Mouse (Mus musculus) kidney, embryonic 14.5 days (tissue): Measurements from ENCODE around the gene Ift20. TPM values are rescaled to one million over a fixed set of nuclear protein-coding genes. Genes with fewer than 3 reads are reported as not detected.

Experiments
- ATAC-seq: fragments of 200-750 bp; cut with Nextera tagmentation; 2 replicates; pipeline ENCODE4 v1.8.0; 2017; ENCODE audit warnings: moderate number of reproducible peaks, mild to moderate bottlenecking, moderate TSS enrichment, moderate library complexity; ENCODE audit not compliant: low FRiP score, low TSS enrichment
- H3K27ac ChIP-seq: fragments of 300-500 bp; sonication (generic); 2 replicates; pipeline ENCODE4 v1.5.1; 2014; ENCODE audit warnings: low read depth, mild to moderate bottlenecking, low read length, moderate library complexity, mixed read lengths
- H3K27me3 ChIP-seq: fragments of 300-500 bp; sonication (generic); 2 replicates; pipeline ENCODE4 v1.6.1; 2014; ENCODE audit warnings: mild to moderate bottlenecking, low read length; ENCODE audit not compliant: control insufficient read depth, insufficient read depth
- H3K36me3 ChIP-seq: fragments of 300-500 bp; sonication (generic); 2 replicates; pipeline ENCODE4 v1.6.1; 2014; ENCODE audit warnings: low read length, mixed read lengths; ENCODE audit not compliant: control insufficient read depth, insufficient read depth
- H3K4me1 ChIP-seq: fragments of 300-500 bp; sonication (generic); 2 replicates; pipeline ENCODE4 v1.6.1; 2014; ENCODE audit warnings: low read length, mixed read lengths; ENCODE audit not compliant: control insufficient read depth, insufficient read depth
- H3K4me2 ChIP-seq: fragments of 300-500 bp; sonication (generic); replicated peaks from 2 replicates; pipeline ENCODE4 v1.6.1; 2014; ENCODE audit warnings: low read depth, mild to moderate bottlenecking, low read length
- H3K4me3 ChIP-seq: fragments of 300-500 bp; sonication (generic); 2 replicates; pipeline ENCODE4 v1.5.1; 2014; ENCODE audit warnings: mild to moderate bottlenecking, low read length
- H3K9ac ChIP-seq: fragments of 300-500 bp; sonication (generic); 2 replicates; pipeline ENCODE4 v1.6.1; 2014; ENCODE audit warnings: low read depth, mild to moderate bottlenecking, low read length, moderate library complexity
- H3K9me3 ChIP-seq: fragments of 300-500 bp; sonication (generic); 2 replicates; pipeline ENCODE4 v1.6.1; 2016; ENCODE audit warnings: low read length; ENCODE audit not compliant: control insufficient read depth
- WGBS: fragments of 180-500 bp; shearing (Covaris S2); extraction: QIAGEN DNeasy Blood & Tissue Kit; methylation state at CpG from one replicate; pipeline ENCODE4 v1.1.7; 2014; 5-methylcytosine and 5-hydroxymethylcytosine counted together
- polyA plus RNA-seq: library from polyadenylated mRNA; unstranded; fragments of >200 nt; fragmentation: Nextera tagmentation; extraction: Ambion mirVana; gene quantifications from 2 replicates; pipeline ENCODE4 v1.2.1, GENCODE M21; 2014

Ift20 gene
- polyA plus RNA-seq, 1 experiment from 2014 or later: 126 TPM

GRCm38 (mm10) chr11:78550168-78551058 is 14.3 kb downstream of the Ift20 start, which contains the start of gene Tmem97:
TSS of gene Tmem97 (minus strand) at chr11:78550777.
- Histone ChIP-seq H3K4me2 (peak within 1 kb of the TSS; percentile 86), H3K36me3 (no peaks in the 10 kb centered on the region; the same call in 1 of the 2 replicates), H3K27me3 (no peaks in the 10 kb centered on the region), H3K4me3 (peak within 1 kb of the TSS; percentile 72), H3K9ac (peak within 1 kb of the TSS; percentile 74), H3K9me3 (no peaks in the 10 kb centered on the region), H3K4me1 (peaks cover 16% of the 10 kb centered on the region; the same call in 1 of the 2 replicates), H3K27ac (peak within 1 kb of the TSS; percentile 81)
- ATAC-seq: peak; percentile 100
- under 1% methylated on average over 59 of the region's 60 CpGs for WGBS

- H3K36me3 ChIP-seq: no peaks in the 10 kb centered on the region
- H3K27me3 ChIP-seq: no peaks in the 10 kb centered on the region
- H3K4me1 ChIP-seq: peaks cover 16% of the 10 kb centered on the region; the same call in 1 of the 2 replicates
- H3K4me2 ChIP-seq: peak overlapping the region; percentile 86
- no peaks in the 10 kb centered on the region for H3K9me3 ChIP-seq
- 32% methylated on average over 6 of the region's 6 CpGs for WGBS
- peak; percentile 5; the same call in 1 of the 2 replicates for ATAC-seq
- peak overlapping the region; percentile 64; the same call in 1 of the 2 replicates for H3K9ac ChIP-seq
- 0 out of 2 replicates have a peak overlapping the region, but pooled peaks have one; percentile 39 for H3K27ac ChIP-seq
- H3K4me3 ChIP-seq: peak overlapping the region; percentile 72
These were observed 14.9 kb downstream of the Ift20 start for GRCm38 (mm10) chr11:78551059-78551398.

- H3K4me2 ChIP-seq: no peak overlapping the region
- no peak overlapping the region for H3K9ac ChIP-seq
- H3K27ac ChIP-seq: no peak overlapping the region
- no peak for ATAC-seq
- 81% methylated on average over 3 of the region's 3 CpGs for WGBS
- H3K9me3 ChIP-seq: no peaks in the 10 kb centered on the region
- H3K4me1 ChIP-seq: no peaks in the 10 kb centered on the region
- H3K27me3 ChIP-seq: no peaks in the 10 kb centered on the region
- no peaks in the 10 kb centered on the region for H3K36me3 ChIP-seq
- H3K4me3 ChIP-seq: no peak overlapping the region
These were observed 19.5 kb downstream of the Ift20 start for GRCm38 (mm10) chr11:78555623-78556022.

GRCm38 (mm10) chr11:78556070-78556469 is 19.9 kb downstream of the Ift20 start:
- H3K4me3 ChIP-seq: no peak overlapping the region
- no peak for ATAC-seq

GRCm38 (mm10) chr11:78557241-78557640 is 21.1 kb downstream of the Ift20 start:
- H3K27ac ChIP-seq: no peak overlapping the region
- no peaks in the 10 kb centered on the region for H3K27me3 ChIP-seq
- H3K36me3 ChIP-seq: no peaks in the 10 kb centered on the region
- H3K9ac ChIP-seq: no peak overlapping the region
- no peak for ATAC-seq
- H3K9me3 ChIP-seq: no peaks in the 10 kb centered on the region
- H3K4me2 ChIP-seq: no peak overlapping the region
- H3K4me1 ChIP-seq: no peaks in the 10 kb centered on the region
- no peak overlapping the region for H3K4me3 ChIP-seq
- WGBS: 60% methylated on average over 8 of the region's 8 CpGs

More at GRCm38 (mm10) chr11:78556070-78556469, 19.9 kb downstream of the Ift20 start:
- H3K27ac ChIP-seq: no peak overlapping the region
- no peak overlapping the region for H3K4me2 ChIP-seq
- WGBS: 70% methylated on average over 4 of the region's 4 CpGs
- H3K4me1 ChIP-seq: no peaks in the 10 kb centered on the region
- H3K9ac ChIP-seq: no peak overlapping the region
- H3K27me3 ChIP-seq: no peaks in the 10 kb centered on the region
- no peaks in the 10 kb centered on the region for H3K36me3 ChIP-seq
- no peaks in the 10 kb centered on the region for H3K9me3 ChIP-seq

- Histone ChIP-seq H3K4me2 (no peak overlapping the region), H3K9ac (no peak overlapping the region), H3K9me3 (no peaks in the 10 kb centered on the region), H3K4me1 (no peaks in the 10 kb centered on the region), H3K27ac (no peak overlapping the region), H3K4me3 (no peak overlapping the region), H3K27me3 (no peaks in the 10 kb centered on the region), H3K36me3 (no peaks in the 10 kb centered on the region)
- 12% methylated on average over 4 of the region's 4 CpGs for whole genome bisulfite sequencing
- peak; percentile 61; the same call in 1 of the 2 replicates for ATAC-seq
These were observed 24.3 kb downstream of the Ift20 start for GRCm38 (mm10) chr11:78560447-78560846.

- WGBS: 36% methylated on average over 6 of the region's 6 CpGs
- Histone ChIP-seq H3K9ac (no peak overlapping the region), H3K27ac (peak overlapping the region; percentile 15; the same call in 1 of the 2 replicates), H3K4me1 (peaks cover 15% of the 10 kb centered on the region; the same call in 1 of the 2 replicates), H3K4me3 (no peak overlapping the region), H3K27me3 (no peaks in the 10 kb centered on the region), H3K4me2 (no peak overlapping the region), H3K9me3 (no peaks in the 10 kb centered on the region), H3K36me3 (peaks cover 13% of the 10 kb centered on the region)
- ATAC-seq: 0 out of 2 replicates have a peak, but pooled peaks have one; percentile 46
These were observed 30.6 kb downstream of the Ift20 start for GRCm38 (mm10) chr11:78566775-78567174.

GRCm38 (mm10) chr11:78567614-78568013 is 31.5 kb downstream of the Ift20 start:
- no peak for ATAC-seq
- Histone ChIP-seq H3K27me3 (no peaks in the 10 kb centered on the region), H3K9me3 (no peaks in the 10 kb centered on the region), H3K9ac (no peak overlapping the region), H3K4me3 (no peak overlapping the region), H3K36me3 (peaks cover 19% of the 10 kb centered on the region), H3K27ac (no peak overlapping the region), H3K4me2 (no peak overlapping the region), H3K4me1 (peaks cover 15% of the 10 kb centered on the region; the same call in 1 of the 2 replicates)
- 84% methylated on average over 6 of the region's 6 CpGs for WGBS

GRCm38 (mm10) chr11:78568827-78569226 is 32.7 kb downstream of the Ift20 start:
- Histone ChIP-seq H3K4me3 (no peak overlapping the region), H3K27me3 (no peaks in the 10 kb centered on the region), H3K36me3 (peaks cover 26% of the 10 kb centered on the region), H3K4me2 (no peak overlapping the region), H3K9ac (no peak overlapping the region), H3K9me3 (no peaks in the 10 kb centered on the region), H3K4me1 (peaks cover 15% of the 10 kb centered on the region; the same call in 1 of the 2 replicates), H3K27ac (no peak overlapping the region)
- no peak for ATAC-seq
- 73% methylated on average over 10 of the region's 10 CpGs for WGBS
